Mouse (Mus musculus) midbrain, embryonic 13.5 days (tissue): ENCODE results near the gene Olfr202. TPM values are rescaled to one million over a fixed set of nuclear protein-coding genes. Genes with fewer than 3 reads are reported as not detected.

Experiments used
- polyA plus RNA-seq: library from polyadenylated mRNA; unstranded; fragments of >200 nt; fragmentation: Nextera tagmentation; extraction: Ambion mirVana; gene quantifications from 2 replicates; pipeline ENCODE4 v1.2.1, GENCODE M21; 2015

The Olfr202 gene
- polyA plus RNA-seq, 1 experiment from 2014 or later: not detected

Other genes with a start within 250 kb of the Olfr202 start
- not detected in 2 replicates for gene Olfr187, start 247.0 kb downstream of the Olfr202 start, polyA plus RNA-seq
- not detected in 2 replicates for gene Olfr190, start 208.8 kb downstream of the Olfr202 start, polyA plus RNA-seq
- gene Olfr191, start 197.0 kb downstream of the Olfr202 start, polyA plus RNA-seq: not detected in 2 replicates
- gene Olfr193, start 174.9 kb downstream of the Olfr202 start, polyA plus RNA-seq: not detected in 2 replicates
- gene Olfr194, start 165.7 kb downstream of the Olfr202 start, polyA plus RNA-seq: not detected in 2 replicates
- gene Olfr195, start 139.7 kb downstream of the Olfr202 start, polyA plus RNA-seq: not detected in 2 replicates
- not detected in 2 replicates for gene Olfr196, start 116.3 kb downstream of the Olfr202 start, polyA plus RNA-seq
- not detected in 2 replicates for gene Olfr198, start 83.3 kb downstream of the Olfr202 start, polyA plus RNA-seq
- not detected in 2 replicates for gene Olfr199, start 67.0 kb downstream of the Olfr202 start, polyA plus RNA-seq
- gene Olfr201, start 14.2 kb downstream of the Olfr202 start, polyA plus RNA-seq: not detected in 2 replicates
- not detected in 2 replicates for gene Olfr203, start 12.1 kb upstream of the Olfr202 start, polyA plus RNA-seq
- gene Olfr204, start 31.5 kb upstream of the Olfr202 start, polyA plus RNA-seq: not detected in 2 replicates
- not detected in 2 replicates for gene Olfr205, start 44.3 kb upstream of the Olfr202 start, polyA plus RNA-seq
- gene Olfr206, start 62.5 kb upstream of the Olfr202 start, polyA plus RNA-seq: not detected in 2 replicates
- gene Olfr209, start 77.2 kb upstream of the Olfr202 start, polyA plus RNA-seq: not detected in 2 replicates
- gene Gabrr3, start 120.5 kb upstream of the Olfr202 start, polyA plus RNA-seq: 0.12 and 0.30 TPM in 2 replicates
- 11.5 TPM in 2 replicates for gene Riox2, start 185.0 kb upstream of the Olfr202 start, polyA plus RNA-seq